Mouse (Mus musculus): Measurements from ENCODE around the gene Sema6d. TPM values are rescaled to one million over a fixed set of nuclear protein-coding genes. Genes with fewer than 3 reads are reported as not detected.

Sema6d gene
- polyA plus RNA-seq, 1 experiment from 2014 or later: 12.2 TPM

DNA sequence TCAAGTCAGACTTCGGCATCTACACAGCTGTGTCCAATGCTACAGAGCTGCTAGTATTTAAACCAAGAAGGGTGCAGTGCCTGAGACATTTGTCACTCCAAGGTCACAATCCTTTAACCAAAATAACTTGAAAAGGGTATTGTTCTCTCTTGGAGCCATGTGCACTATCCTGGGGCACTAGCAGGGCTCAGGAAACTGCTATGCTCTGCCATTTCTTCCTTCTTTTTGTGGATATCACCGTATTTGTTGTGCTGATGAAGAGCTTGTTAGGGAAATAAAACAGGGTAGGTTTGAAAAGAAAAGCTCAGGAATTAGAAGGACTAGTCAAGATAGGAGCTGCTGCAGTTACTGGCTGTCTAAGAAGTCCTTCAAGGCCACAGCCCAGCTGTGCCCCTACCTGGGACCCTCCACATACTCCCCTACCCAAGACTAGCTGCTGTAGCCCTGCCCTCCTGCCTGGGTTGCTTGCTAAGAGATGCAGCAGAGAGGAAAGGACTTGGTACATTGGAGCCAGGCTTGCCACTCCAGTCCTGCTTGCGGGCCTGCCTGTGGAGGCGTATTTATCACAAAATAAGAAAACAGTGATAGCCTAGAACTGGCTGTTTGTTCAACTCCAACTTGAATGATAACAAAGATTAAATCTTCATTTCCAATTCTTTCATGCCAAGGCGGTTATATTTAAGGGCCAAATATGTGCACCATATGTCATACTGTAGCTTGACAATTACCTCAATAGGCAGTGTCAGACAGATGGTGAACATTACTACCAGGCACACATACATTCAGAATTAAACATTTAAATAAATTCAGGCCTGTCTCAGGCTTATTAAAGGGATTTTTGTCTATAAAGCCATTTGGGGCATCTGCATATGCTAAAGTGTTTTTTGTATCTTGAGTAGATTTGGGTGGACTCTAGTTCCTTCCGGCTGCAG is 315.1 kb downstream of the Sema6d start:
- H3K4me3 ChIP-seq (ENCODE audit: low read depth, low read length): no peak overlapping the region
- no peaks in the 10 kb centered on the region for H3K36me3 ChIP-seq (ENCODE audit: control insufficient read depth, insufficient read depth, low read length)
- no peaks in the 10 kb centered on the region for H3K9me3 ChIP-seq (ENCODE audit: control insufficient read depth, low read length)
- DNase-seq (ENCODE audit: low spot score) (no peak), ATAC-seq (replicated peaks; ENCODE audit: low FRiP score) (no peak)
- no peaks in the 10 kb centered on the region for H3K4me1 ChIP-seq (replicated peaks; ENCODE audit: control insufficient read depth, insufficient read depth, low read length)
- no peaks in the 10 kb centered on the region for H3K27me3 ChIP-seq (replicated peaks; ENCODE audit: control insufficient read depth, insufficient read depth, low read length)
- no peak overlapping the region for H3K9ac ChIP-seq (ENCODE audit: low read depth, low read length)
- H3K4me2 ChIP-seq: no peak overlapping the region
- WGBS: 88% methylated on average over 6 of the region's 6 CpGs
- no peak overlapping the region for H3K27ac ChIP-seq (ENCODE audit: low read depth, low read length)

DNA sequence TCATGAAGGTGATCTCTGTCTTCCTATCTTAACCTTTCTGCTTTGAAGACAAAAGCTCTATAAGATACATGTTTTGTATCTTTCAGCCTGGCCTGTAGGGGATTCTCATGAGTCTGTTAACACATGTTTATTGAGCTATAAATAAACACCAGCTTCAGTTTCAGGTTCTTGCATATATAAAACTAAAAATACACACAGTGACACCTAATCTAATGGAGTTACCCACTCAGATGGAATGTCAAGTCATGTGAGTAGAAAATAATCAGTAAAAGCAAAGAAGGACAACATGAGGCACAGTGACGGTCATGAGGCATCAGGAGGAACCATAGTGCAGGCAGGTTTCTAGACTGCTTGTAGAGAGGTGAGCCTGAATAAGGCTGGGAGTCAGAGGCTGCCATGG is 319.2 kb downstream of the Sema6d start:
- DNase-seq (ENCODE audit: low spot score) (no peak), ATAC-seq (replicated peaks; ENCODE audit: low FRiP score) (no peak)
- no peaks in the 10 kb centered on the region for H3K9me3 ChIP-seq (ENCODE audit: control insufficient read depth, low read length)
- no peak overlapping the region for H3K4me2 ChIP-seq
- H3K27ac ChIP-seq (ENCODE audit: low read depth, low read length): no peak overlapping the region
- WGBS: 72% methylated on average over 1 of the region's 1 CpGs
- H3K36me3 ChIP-seq (ENCODE audit: control insufficient read depth, insufficient read depth, low read length): no peaks in the 10 kb centered on the region
- H3K27me3 ChIP-seq (replicated peaks; ENCODE audit: control insufficient read depth, insufficient read depth, low read length): no peaks in the 10 kb centered on the region
- no peak overlapping the region for H3K4me3 ChIP-seq (ENCODE audit: low read depth, low read length)
- no peaks in the 10 kb centered on the region for H3K4me1 ChIP-seq (replicated peaks; ENCODE audit: control insufficient read depth, insufficient read depth, low read length)
- no peak overlapping the region for H3K9ac ChIP-seq (ENCODE audit: low read depth, low read length)

DNA sequence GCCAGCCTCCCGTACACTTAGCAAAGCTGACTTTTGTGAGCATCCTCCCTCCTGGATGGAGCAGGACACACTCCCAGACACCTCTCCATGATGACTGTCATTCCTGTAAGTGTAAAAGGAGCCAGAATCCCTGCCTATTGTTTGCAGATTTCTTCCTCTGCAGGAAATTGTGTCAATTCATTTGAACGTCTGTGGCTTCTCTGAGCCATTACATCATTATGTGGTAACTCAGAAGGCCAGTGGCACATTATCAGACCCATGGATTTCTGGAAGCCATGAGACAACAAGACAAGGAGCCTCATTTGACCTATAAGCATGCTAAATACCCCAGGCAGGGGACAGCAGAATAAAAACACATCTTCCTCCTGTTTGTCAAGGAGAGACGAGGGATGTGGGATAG is 327.0 kb downstream of the Sema6d start:
- H3K27me3 ChIP-seq (replicated peaks; ENCODE audit: control insufficient read depth, insufficient read depth, low read length): no peaks in the 10 kb centered on the region
- no peaks in the 10 kb centered on the region for H3K4me1 ChIP-seq (replicated peaks; ENCODE audit: control insufficient read depth, insufficient read depth, low read length)
- no peak overlapping the region for H3K4me2 ChIP-seq
- no peak overlapping the region for H3K27ac ChIP-seq (ENCODE audit: low read depth, low read length)
- no peak for DNase-seq (ENCODE audit: low spot score)
- no peaks in the 10 kb centered on the region for H3K9me3 ChIP-seq (ENCODE audit: control insufficient read depth, low read length)
- no peak overlapping the region for H3K4me3 ChIP-seq (ENCODE audit: low read depth, low read length)
- no peak for ATAC-seq (replicated peaks; ENCODE audit: low FRiP score)
- 62% methylated on average over 3 of the region's 3 CpGs for WGBS
- H3K9ac ChIP-seq (ENCODE audit: low read depth, low read length): no peak overlapping the region
- no peaks in the 10 kb centered on the region for H3K36me3 ChIP-seq (ENCODE audit: control insufficient read depth, insufficient read depth, low read length)

DNA sequence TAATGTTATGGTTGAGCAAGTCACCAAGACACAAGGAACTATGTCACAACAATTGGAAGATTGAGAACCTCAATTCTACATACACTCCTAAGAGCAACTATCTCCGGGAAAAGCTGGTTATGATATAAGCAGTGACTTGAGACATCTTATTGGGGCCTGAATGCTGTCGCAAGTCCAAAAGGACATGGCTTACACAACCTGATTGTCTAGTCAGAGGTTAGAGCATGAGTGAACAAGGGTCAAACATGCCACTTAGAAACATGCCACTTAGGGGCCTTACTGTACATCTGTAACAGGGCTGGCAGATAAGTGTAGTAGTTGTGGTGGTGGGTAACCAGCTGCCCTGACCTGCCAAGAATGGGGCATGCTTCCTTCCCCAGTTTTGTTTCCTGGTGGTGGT is 328.6 kb downstream of the Sema6d start:
- no peaks in the 10 kb centered on the region for H3K27me3 ChIP-seq (replicated peaks; ENCODE audit: control insufficient read depth, insufficient read depth, low read length)
- WGBS: 84% methylated on average over 2 of the region's 2 CpGs
- no peak overlapping the region for H3K4me2 ChIP-seq
- DNase-seq (ENCODE audit: low spot score) (no peak), ATAC-seq (replicated peaks; ENCODE audit: low FRiP score) (no peak)
- H3K27ac ChIP-seq (ENCODE audit: low read depth, low read length): no peak overlapping the region
- no peaks in the 10 kb centered on the region for H3K4me1 ChIP-seq (replicated peaks; ENCODE audit: control insufficient read depth, insufficient read depth, low read length)
- H3K9ac ChIP-seq (ENCODE audit: low read depth, low read length): no peak overlapping the region
- no peaks in the 10 kb centered on the region for H3K36me3 ChIP-seq (ENCODE audit: control insufficient read depth, insufficient read depth, low read length)
- no peaks in the 10 kb centered on the region for H3K9me3 ChIP-seq (ENCODE audit: control insufficient read depth, low read length)
- no peak overlapping the region for H3K4me3 ChIP-seq (ENCODE audit: low read depth, low read length)

DNA sequence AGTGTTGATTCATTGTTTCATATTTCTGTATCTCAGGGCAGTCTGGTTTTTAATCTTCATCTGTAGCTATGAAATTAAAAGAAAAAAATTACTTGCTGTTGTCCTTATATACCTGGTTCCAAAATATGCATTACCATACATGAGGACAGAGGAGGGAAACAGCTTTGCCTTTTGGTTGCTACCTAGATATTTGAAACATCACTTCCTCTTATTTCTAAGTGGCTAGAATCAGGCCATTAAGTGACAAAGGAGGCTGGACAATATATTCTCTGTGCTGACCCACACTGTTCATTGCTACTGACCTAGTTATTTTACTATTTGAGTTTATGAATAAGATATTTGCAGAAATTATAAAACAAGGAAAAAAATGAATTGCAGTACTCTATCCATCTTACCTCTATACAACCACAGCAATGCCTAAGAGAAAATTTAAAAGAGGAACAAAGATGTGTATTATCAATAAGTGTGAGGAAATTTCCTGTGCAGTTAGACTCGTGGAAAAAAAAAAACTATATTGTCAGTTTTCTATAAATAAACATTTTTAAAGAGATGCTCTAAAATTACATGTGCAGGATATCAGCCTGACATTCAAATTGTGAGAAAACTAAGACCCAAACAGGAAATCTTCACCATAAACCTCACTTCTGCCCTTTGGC is 330.5 kb downstream of the Sema6d start:
- 8% methylated on average over 1 of the region's 1 CpGs for WGBS
- H3K4me1 ChIP-seq (replicated peaks; ENCODE audit: control insufficient read depth, insufficient read depth, low read length): no peaks in the 10 kb centered on the region
- H3K4me2 ChIP-seq: no peak overlapping the region
- DNase-seq (ENCODE audit: low spot score): no peak
- H3K9me3 ChIP-seq (ENCODE audit: control insufficient read depth, low read length): no peaks in the 10 kb centered on the region
- no peak for ATAC-seq (replicated peaks; ENCODE audit: low FRiP score)
- no peaks in the 10 kb centered on the region for H3K36me3 ChIP-seq (ENCODE audit: control insufficient read depth, insufficient read depth, low read length)
- no peak overlapping the region for H3K27ac ChIP-seq (ENCODE audit: low read depth, low read length)
- H3K9ac ChIP-seq (ENCODE audit: low read depth, low read length): no peak overlapping the region
- no peaks in the 10 kb centered on the region for H3K27me3 ChIP-seq (replicated peaks; ENCODE audit: control insufficient read depth, insufficient read depth, low read length)
- H3K4me3 ChIP-seq (ENCODE audit: low read depth, low read length): no peak overlapping the region

DNA sequence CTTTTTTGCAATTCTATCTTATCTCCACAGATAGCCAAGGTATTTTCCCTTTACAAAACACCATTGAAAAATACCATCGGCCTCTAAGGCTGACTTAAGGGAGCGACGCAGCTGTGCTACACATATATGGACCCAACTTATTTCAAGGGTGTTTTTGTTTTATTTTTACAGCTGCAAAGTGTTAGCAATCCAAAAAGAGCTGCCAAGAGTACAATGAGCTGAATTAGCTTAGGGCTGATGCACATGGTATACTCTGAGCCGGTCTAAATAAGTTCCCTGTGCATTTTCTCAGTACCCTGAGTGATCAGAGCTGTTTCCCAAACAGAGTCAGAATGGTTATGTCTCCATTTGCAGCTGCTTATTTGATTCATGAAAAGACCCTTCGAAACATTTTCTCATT is 340.0 kb downstream of the Sema6d start:
- Histone ChIP-seq H3K9ac (ENCODE audit: low read depth, low read length) (no peak overlapping the region), H3K27ac (ENCODE audit: low read depth, low read length) (no peak overlapping the region), H3K4me2 (no peak overlapping the region), H3K36me3 (ENCODE audit: control insufficient read depth, insufficient read depth, low read length) (no peaks in the 10 kb centered on the region), H3K9me3 (ENCODE audit: control insufficient read depth, low read length) (no peaks in the 10 kb centered on the region), H3K27me3 (replicated peaks; ENCODE audit: control insufficient read depth, insufficient read depth, low read length) (no peaks in the 10 kb centered on the region), H3K4me1 (replicated peaks; ENCODE audit: control insufficient read depth, insufficient read depth, low read length) (no peaks in the 10 kb centered on the region), H3K4me3 (ENCODE audit: low read depth, low read length) (no peak overlapping the region)
- 80% methylated on average over 5 of the region's 5 CpGs for WGBS
- DNase-seq (ENCODE audit: low spot score) (no peak), ATAC-seq (replicated peaks; ENCODE audit: low FRiP score) (no peak)

DNA sequence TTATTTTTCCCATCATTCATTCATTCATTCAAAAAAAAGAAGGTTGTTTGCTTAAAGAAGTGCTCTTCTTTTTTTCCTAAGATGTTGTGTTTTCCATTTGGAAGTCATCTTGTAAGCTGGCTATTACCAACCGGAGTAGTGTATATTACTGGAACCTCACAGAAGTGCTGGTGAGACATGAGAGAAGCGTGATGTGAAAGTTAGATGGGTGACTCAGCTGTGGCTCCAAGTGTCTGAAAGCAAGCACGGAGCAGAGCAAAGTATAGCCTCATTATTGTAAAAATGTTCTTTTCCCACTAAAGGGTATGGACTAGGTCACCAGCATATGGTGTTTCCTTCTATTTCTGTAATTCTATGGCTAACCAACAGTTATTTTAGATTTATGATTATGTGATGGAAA is 340.9 kb downstream of the Sema6d start:
- Histone ChIP-seq H3K4me1 (replicated peaks; ENCODE audit: control insufficient read depth, insufficient read depth, low read length) (no peaks in the 10 kb centered on the region), H3K27me3 (replicated peaks; ENCODE audit: control insufficient read depth, insufficient read depth, low read length) (no peaks in the 10 kb centered on the region), H3K4me2 (no peak overlapping the region), H3K27ac (ENCODE audit: low read depth, low read length) (no peak overlapping the region), H3K9me3 (ENCODE audit: control insufficient read depth, low read length) (no peaks in the 10 kb centered on the region), H3K36me3 (ENCODE audit: control insufficient read depth, insufficient read depth, low read length) (no peaks in the 10 kb centered on the region), H3K4me3 (ENCODE audit: low read depth, low read length) (no peak overlapping the region), H3K9ac (ENCODE audit: low read depth, low read length) (no peak overlapping the region)
- ATAC-seq (replicated peaks; ENCODE audit: low FRiP score) (no peak), DNase-seq (ENCODE audit: low spot score) (no peak)
- WGBS: 82% methylated on average over 3 of the region's 3 CpGs

DNA sequence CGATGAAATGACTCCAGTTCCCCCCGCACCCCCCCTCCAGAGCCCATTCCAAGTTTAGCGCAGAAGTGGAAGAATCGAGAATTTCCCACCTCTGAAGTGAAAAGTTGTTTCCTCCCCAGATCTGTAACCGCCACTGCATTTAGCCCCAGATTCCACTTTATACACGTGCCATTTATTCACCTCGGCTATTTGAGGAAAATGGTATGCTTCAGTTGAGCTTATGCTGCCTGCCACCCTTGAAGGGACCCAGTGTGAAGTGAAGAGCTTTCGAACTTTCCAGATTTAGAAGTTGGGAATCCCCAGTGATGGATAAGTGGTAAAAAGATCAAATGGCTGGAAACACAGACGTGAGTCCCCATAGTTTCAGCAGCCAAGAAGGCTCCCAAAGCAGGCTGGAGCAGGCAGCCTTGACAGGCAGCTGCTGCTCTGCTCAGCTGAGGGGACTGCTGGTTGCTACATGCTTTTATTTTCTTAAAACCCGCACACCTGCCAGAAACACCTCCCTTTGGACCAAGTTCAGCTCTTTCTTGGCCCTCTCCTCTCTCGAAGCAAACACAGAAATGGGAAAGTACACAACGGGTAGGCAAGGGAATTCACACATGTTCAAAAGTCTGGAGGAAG is 345.7 kb downstream of the Sema6d start:
- WGBS: 79% methylated on average over 12 of the region's 12 CpGs
- no peak for ATAC-seq (replicated peaks; ENCODE audit: low FRiP score)
- no peaks in the 10 kb centered on the region for H3K36me3 ChIP-seq (ENCODE audit: control insufficient read depth, insufficient read depth, low read length)
- no peak overlapping the region for H3K27ac ChIP-seq (ENCODE audit: low read depth, low read length)
- H3K9ac ChIP-seq (ENCODE audit: low read depth, low read length): no peak overlapping the region
- H3K4me2 ChIP-seq: no peak overlapping the region
- no peak for DNase-seq (ENCODE audit: low spot score)
- H3K27me3 ChIP-seq (replicated peaks; ENCODE audit: control insufficient read depth, insufficient read depth, low read length): no peaks in the 10 kb centered on the region
- no peaks in the 10 kb centered on the region for H3K4me1 ChIP-seq (replicated peaks; ENCODE audit: control insufficient read depth, insufficient read depth, low read length)
- no peak overlapping the region for H3K4me3 ChIP-seq (ENCODE audit: low read depth, low read length)
- H3K9me3 ChIP-seq (ENCODE audit: control insufficient read depth, low read length): no peaks in the 10 kb centered on the region

All from liver, embryonic 11.5 days (tissue).